Mouse (Mus musculus) thymus, adult 2 months (tissue): ENCODE results near the gene Pdk2. TPM values are rescaled to one million over a fixed set of nuclear protein-coding genes. Genes with fewer than 3 reads are reported as not detected.

Experiments used
- DNase-seq: peaks from one replicate; pipeline ENCODE4 v3.0.0; 2021
- H3K27ac ChIP-seq: fragments of 200-500 bp; 2 replicates; pipeline ENCODE4 v1.5.1; 2012; ENCODE audit warnings: low read length, control low read depth; ENCODE audit not compliant: control insufficient read depth, insufficient read depth
- H3K27me3 ChIP-seq: fragments of 200-500 bp; 2 replicates; pipeline ENCODE4 v1.6.1; 2012; ENCODE audit warnings: mild to moderate bottlenecking, low read length, moderate library complexity, mixed read lengths; ENCODE audit not compliant: control insufficient read depth, insufficient read depth
- H3K36me3 ChIP-seq: fragments of 200-500 bp; 2 replicates; pipeline ENCODE4 v1.6.1; 2012; ENCODE audit warnings: mild to moderate bottlenecking, low read length, moderate library complexity; ENCODE audit not compliant: control insufficient read depth, insufficient read depth
- H3K4me1 ChIP-seq: fragments of 200-500 bp; replicated peaks from 2 replicates; pipeline ENCODE4 v1.6.1; 2012; ENCODE audit warnings: low read length; ENCODE audit not compliant: control insufficient read depth, insufficient read depth
- H3K4me3 ChIP-seq: fragments of 200-500 bp; 2 replicates; pipeline ENCODE4 v1.5.1; 2012; ENCODE audit warnings: mild to moderate bottlenecking, low read length, control low read depth, moderate library complexity; ENCODE audit not compliant: control insufficient read depth, insufficient read depth
- CTCF ChIP-seq: fragments of 200-500 bp; IDR thresholded peaks from 2 replicates; pipeline ENCODE4 v1.5.1; 2012; ENCODE audit warnings: mild to moderate bottlenecking, control low read depth, low read length, moderate library complexity, borderline replicate concordance; ENCODE audit not compliant: control insufficient read depth, poor library complexity, insufficient read depth; ENCODE audit errors: extremely low read depth
- POLR2A ChIP-seq: fragments of 200-500 bp; IDR thresholded peaks from 2 replicates; pipeline ENCODE4 v1.6.1; 2012; ENCODE audit warnings: mild to moderate bottlenecking, low read length, control low read depth, moderate library complexity; ENCODE audit not compliant: control insufficient read depth, poor library complexity, insufficient read depth; ENCODE audit errors: extremely low read depth
- WGBS: fragments of 180-500 bp; shearing (Covaris S2); methylation state at CpG from one replicate; pipeline ENCODE4 v1.1.7; 2018; 5-methylcytosine and 5-hydroxymethylcytosine counted together
- polyA plus RNA-seq: library from polyadenylated mRNA; depleted of rRNA; stranded (reverse); fragments of >200 nt; gene quantifications from 2 replicates; pipeline ENCODE4 v1.2.3, GENCODE M21; 2012

Pdk2 gene
- polyA plus RNA-seq, 1 experiment: 55.0 TPM

DNA sequence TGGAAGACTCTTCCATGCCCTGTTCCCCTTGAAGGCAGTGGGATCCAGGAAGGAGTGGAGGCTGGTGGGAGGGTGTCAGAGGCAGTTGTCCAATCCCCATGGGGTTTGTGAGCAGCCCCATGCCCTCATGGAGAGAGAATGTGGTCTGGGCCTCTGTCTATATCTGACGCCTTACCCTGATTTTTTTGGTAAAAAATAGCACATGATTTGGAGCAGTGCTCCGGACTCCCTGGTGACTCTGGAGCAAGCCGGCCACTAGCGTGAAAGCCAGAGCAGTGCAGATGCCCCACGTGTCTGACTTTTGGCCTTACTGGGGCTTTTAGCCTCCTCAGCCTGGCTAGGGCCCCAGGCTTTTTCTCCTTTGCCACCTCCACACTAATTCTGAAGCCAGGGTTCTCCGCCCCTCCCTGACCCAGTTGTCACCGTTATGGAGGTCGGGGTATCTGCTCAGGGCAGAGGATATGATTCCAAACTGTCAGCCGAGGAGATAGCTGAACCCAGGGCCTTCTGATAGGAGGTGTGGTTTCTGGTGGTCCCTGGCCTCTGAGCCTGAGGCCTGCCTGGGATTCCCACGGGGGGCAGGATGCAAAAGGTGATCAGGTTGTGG, 46.8 kb downstream of the Pdk2 start:
- peaks cover 69% of the 10 kb centered on the region for H3K4me1 ChIP-seq
- peaks cover 7% of the 10 kb centered on the region; the same call in 1 of the 2 replicates for H3K36me3 ChIP-seq
- DNase-seq: no peak
- WGBS: 39% methylated on average over 10 of the region's 10 CpGs
- no peak overlapping the region for H3K27ac ChIP-seq
- TF ChIP-seq CTCF (no peak), POLR2A (no peak)
- peak overlapping the region; percentile 69 for H3K4me3 ChIP-seq
- H3K27me3 ChIP-seq: no peaks in the 10 kb centered on the region

DNA sequence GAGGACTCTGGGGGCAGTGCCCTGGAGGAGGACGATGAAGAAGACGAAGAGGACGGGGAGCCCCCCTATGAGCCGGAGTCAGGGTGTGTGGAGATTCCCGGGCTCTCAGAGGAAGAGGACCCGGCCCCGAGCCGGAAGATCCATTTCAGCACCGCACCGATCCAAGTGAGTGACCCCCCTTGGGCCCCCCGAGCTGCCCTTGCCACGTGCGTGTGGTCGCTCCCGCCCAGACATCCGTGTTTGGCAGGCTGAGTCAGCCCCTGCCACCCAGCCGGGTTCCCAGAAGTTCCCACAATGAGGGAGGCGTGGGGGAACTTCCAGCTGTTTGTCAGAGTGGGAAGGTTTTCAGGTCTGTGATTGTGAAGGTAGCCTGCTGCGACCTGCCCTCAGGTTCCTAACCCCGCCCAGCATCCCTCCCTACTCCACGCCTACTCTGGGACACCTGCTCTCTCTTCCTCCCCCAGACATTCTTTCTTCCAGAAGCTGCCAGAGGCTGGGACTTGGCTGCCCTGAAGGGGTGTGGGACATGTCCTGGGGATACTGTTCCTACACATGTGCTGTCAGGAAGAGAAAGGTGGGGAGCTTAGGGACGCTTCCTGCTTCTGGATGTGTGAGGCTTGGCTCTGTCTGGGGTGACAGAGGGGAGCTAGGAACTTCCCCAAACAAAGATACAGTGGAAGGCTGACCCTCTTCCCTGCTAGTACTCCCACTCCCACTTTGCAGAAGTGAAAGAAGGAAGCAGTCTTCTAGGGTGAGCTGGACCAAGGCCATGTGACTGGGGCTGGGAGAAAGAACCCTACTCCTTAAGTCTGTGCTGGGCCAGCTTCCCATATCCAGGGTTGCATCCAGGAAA, 48.2 kb downstream of the Pdk2 start:
- Histone ChIP-seq H3K4me1 (peaks cover 71% of the 10 kb centered on the region), H3K36me3 (peaks cover 7% of the 10 kb centered on the region; the same call in 1 of the 2 replicates), H3K27ac (peak overlapping the region; percentile 0; the same call in 1 of the 2 replicates), H3K4me3 (peak overlapping the region; percentile 69), H3K27me3 (no peaks in the 10 kb centered on the region)
- TF ChIP-seq POLR2A (no peak), CTCF (no peak)
- WGBS: 2% methylated on average over 22 of the region's 22 CpGs
- peak; percentile 63 for DNase-seq

DNA sequence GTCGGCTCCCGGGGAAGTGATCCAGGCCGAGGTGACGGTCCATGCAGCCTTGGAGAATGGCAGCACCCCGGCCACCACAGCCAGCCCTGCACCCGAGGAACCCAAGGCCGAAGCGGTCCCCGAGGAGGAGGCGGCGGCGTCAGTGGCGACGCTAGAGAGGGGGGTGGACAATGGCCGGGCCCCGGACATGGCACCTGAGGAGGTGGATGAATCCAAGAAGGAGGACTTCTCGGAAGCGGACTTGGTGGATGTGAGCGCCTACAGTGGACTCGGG, 48.7 kb downstream of the Pdk2 start:
- Histone ChIP-seq H3K27ac (peak overlapping the region; percentile 0; the same call in 1 of the 2 replicates), H3K4me3 (peak overlapping the region; percentile 69), H3K36me3 (peaks cover 7% of the 10 kb centered on the region; the same call in 1 of the 2 replicates), H3K4me1 (peaks cover 71% of the 10 kb centered on the region), H3K27me3 (no peaks in the 10 kb centered on the region)
- 0% methylated on average over 20 of the region's 20 CpGs for WGBS
- TF ChIP-seq POLR2A: no peak
- TF ChIP-seq CTCF: no peak
- peak; percentile 37 for DNase-seq

- TF ChIP-seq CTCF (0 out of 2 replicates have a peak, but pooled peaks have one; percentile 3), POLR2A (0 out of 2 replicates have a peak, but pooled peaks have one; percentile 8)
- peak; percentile 65 for DNase-seq
- Histone ChIP-seq H3K27me3 (no peaks in the 10 kb centered on the region), H3K4me3 (peak overlapping the region; percentile 69), H3K4me1 (peaks cover 71% of the 10 kb centered on the region), H3K36me3 (peaks cover 7% of the 10 kb centered on the region; the same call in 1 of the 2 replicates), H3K27ac (peak overlapping the region; percentile 59)
- under 1% methylated on average over 99 of the region's 99 CpGs for WGBS
Observed at GRCm38 (mm10) chr11:94991641-94992479, 49.3 kb downstream of the Pdk2 start.

GRCm38 (mm10) chr11:94990749-94991577, 50.2 kb downstream of the Pdk2 start, which contains the start of gene Ppp1r9b:
TSS of gene Ppp1r9b (plus strand) at chr11:94991035.
- H3K4me3 ChIP-seq: peak within 1 kb of the TSS; percentile 81
- peak within 1 kb of the TSS; percentile 68 for H3K27ac ChIP-seq
- no peaks in the 10 kb centered on the region for H3K27me3 ChIP-seq
- H3K4me1 ChIP-seq: peaks cover 70% of the 10 kb centered on the region
- DNase-seq: peak; percentile 91
- H3K36me3 ChIP-seq: no peaks in the 10 kb centered on the region
- peak; percentile 62 for TF ChIP-seq POLR2A
- TF ChIP-seq CTCF: peak; percentile 85; the same call in 1 of the 2 replicates
- under 1% methylated on average over 66 of the region's 69 CpGs for WGBS
